Mouse (Mus musculus): ENCODE results near the gene St6galnac3.

DNA sequence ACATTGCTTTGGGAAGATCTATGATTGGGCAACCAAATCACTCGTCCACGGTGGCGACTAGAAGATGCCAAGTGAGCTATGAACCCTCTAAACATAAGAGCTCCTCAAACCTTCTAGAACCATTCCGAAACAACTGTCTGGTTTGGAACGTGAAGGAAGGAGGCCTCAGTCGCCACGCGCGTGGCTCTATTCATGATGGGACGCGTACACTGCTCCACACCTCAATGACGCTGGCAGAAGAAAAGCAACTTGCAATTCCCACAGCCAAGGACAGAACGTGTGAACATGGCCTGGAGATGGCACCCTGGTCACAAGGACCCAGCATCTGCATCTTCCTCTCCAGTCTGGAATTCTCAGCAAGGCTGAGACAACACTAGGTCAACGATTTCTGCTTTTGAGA lies 185.1 kb downstream of the St6galnac3 start:
- TF ChIP-seq CTCF (IDR thresholded peaks at IDR 0.05; ENCODE audit: low read depth), result no peak
- no peak for TF ChIP-seq EP300 (optimal IDR thresholded peaks at IDR 0.05)
